Mouse (Mus musculus) heart, embryonic 16.5 days (tissue): ENCODE results near the gene Ppp1r13b. TPM values are rescaled to one million over a fixed set of nuclear protein-coding genes. Genes with fewer than 3 reads are reported as not detected.

Source experiments
- ATAC-seq: fragments of 200-750 bp; cut with Nextera tagmentation; replicated peaks from 2 replicates; pipeline ENCODE4 v1.8.0; 2017; ENCODE audit warnings: moderate number of reproducible peaks; ENCODE audit not compliant: insufficient read depth, low FRiP score; ENCODE audit errors: extremely low read depth
- H3K27ac ChIP-seq: fragments of 300-500 bp; sonication (generic); 2 replicates; pipeline ENCODE4 v1.5.1; 2014; ENCODE audit warnings: mild to moderate bottlenecking, low read length, control low read depth, moderate library complexity
- H3K27me3 ChIP-seq: fragments of 300-500 bp; sonication (generic); 2 replicates; pipeline ENCODE4 v1.6.1; 2014; ENCODE audit warnings: low read length, mixed read lengths; ENCODE audit not compliant: control insufficient read depth, insufficient read depth
- H3K36me3 ChIP-seq: fragments of 300-500 bp; sonication (generic); 2 replicates; pipeline ENCODE4 v1.6.1; 2014; ENCODE audit not compliant: control insufficient read depth, insufficient read depth
- H3K4me1 ChIP-seq: fragments of 300-500 bp; sonication (generic); 2 replicates; pipeline ENCODE4 v1.6.1; 2014; ENCODE audit warnings: low read length, mixed read lengths; ENCODE audit not compliant: control insufficient read depth, insufficient read depth
- H3K4me2 ChIP-seq: fragments of 300-500 bp; sonication (generic); 2 replicates; pipeline ENCODE4 v1.6.1; 2014; ENCODE audit warnings: low read depth, mild to moderate bottlenecking, control low read depth, low read length
- H3K4me3 ChIP-seq: fragments of 300-500 bp; sonication (generic); 2 replicates; pipeline ENCODE4 v1.5.1; 2014; ENCODE audit warnings: mild to moderate bottlenecking, control low read depth, low read length
- H3K9ac ChIP-seq: fragments of 300-500 bp; sonication (generic); 2 replicates; pipeline ENCODE4 v1.6.1; 2014; ENCODE audit warnings: low read length, control low read depth
- H3K9me3 ChIP-seq: fragments of 300-500 bp; sonication (generic); replicated peaks from 2 replicates; pipeline ENCODE4 v1.6.1; 2016; ENCODE audit warnings: low read length; ENCODE audit not compliant: control insufficient read depth
- WGBS: fragments of 180-500 bp; shearing (Covaris S2); extraction: QIAGEN DNeasy Blood & Tissue Kit; methylation state at CpG from one replicate; pipeline ENCODE4 v1.1.7; 2014; 5-methylcytosine and 5-hydroxymethylcytosine counted together
- polyA plus RNA-seq: library from polyadenylated mRNA; unstranded; fragments of >200 nt; fragmentation: Nextera tagmentation; extraction: Ambion mirVana; gene quantifications from 2 replicates; pipeline ENCODE4 v1.2.1, GENCODE M21; 2015

The Ppp1r13b gene
- polyA plus RNA-seq, 1 experiment from 2014 or later: 11.2 TPM

- WGBS: 13% methylated on average over 1 of the region's 1 CpGs
- no peaks in the 10 kb centered on the region for H3K27me3 ChIP-seq
Observed at GRCm38 (mm10) chr12:111894082-111894481, 13.8 kb downstream of the Ppp1r13b start.

GRCm38 (mm10) chr12:111892981-111893380, 14.9 kb downstream of the Ppp1r13b start:
- Histone ChIP-seq H3K27ac (no peak overlapping the region; the same call in 1 of the 2 replicates), H3K4me3 (no peak overlapping the region), H3K27me3 (no peaks in the 10 kb centered on the region), H3K9ac (no peak overlapping the region), H3K4me2 (no peak overlapping the region), H3K4me1 (peaks cover 40% of the 10 kb centered on the region), H3K36me3 (no peaks in the 10 kb centered on the region), H3K9me3 (no peaks in the 10 kb centered on the region)
- ATAC-seq: no peak
- 96% methylated on average over 1 of the region's 1 CpGs for WGBS

More at GRCm38 (mm10) chr12:111894082-111894481, 13.8 kb downstream of the Ppp1r13b start:
- Histone ChIP-seq H3K9me3 (no peaks in the 10 kb centered on the region), H3K9ac (0 out of 2 replicates have a peak overlapping the region, but pooled peaks have one; percentile 9), H3K4me2 (0 out of 2 replicates have a peak overlapping the region, but pooled peaks have one; percentile 4), H3K27ac (peak overlapping the region; percentile 79), H3K4me3 (no peak overlapping the region), H3K36me3 (no peaks in the 10 kb centered on the region), H3K4me1 (peaks cover 37% of the 10 kb centered on the region)
- peak; percentile 55 for ATAC-seq

DNA sequence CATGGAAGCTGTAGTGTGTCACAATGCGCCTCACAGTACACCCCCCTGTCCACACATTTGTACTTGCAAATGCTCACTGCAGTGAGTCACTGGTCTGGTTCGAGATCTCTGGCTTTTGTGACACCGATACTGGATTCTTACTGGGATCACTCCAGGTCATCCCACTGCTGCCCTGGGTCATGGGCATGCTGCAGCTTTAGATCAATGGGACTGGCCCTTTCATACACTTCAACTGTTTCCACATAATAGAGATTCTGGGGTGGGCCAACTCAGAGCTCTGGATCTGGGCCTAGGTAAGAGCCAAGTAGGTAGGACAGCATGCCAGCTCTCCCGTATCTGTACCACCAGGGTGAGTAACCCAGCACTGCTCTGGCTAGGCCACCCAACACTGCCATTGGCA, 16.1 kb downstream of the Ppp1r13b start:
- H3K27me3 ChIP-seq: no peaks in the 10 kb centered on the region
- no peaks in the 10 kb centered on the region for H3K9me3 ChIP-seq
- peaks cover 33% of the 10 kb centered on the region for H3K4me1 ChIP-seq
- H3K9ac ChIP-seq: no peak overlapping the region
- ATAC-seq: no peak
- no peak overlapping the region for H3K27ac ChIP-seq
- WGBS: 83% methylated on average over 4 of the region's 4 CpGs
- no peaks in the 10 kb centered on the region for H3K36me3 ChIP-seq
- H3K4me3 ChIP-seq: no peak overlapping the region
- H3K4me2 ChIP-seq: no peak overlapping the region

- Histone ChIP-seq H3K27me3 (no peaks in the 10 kb centered on the region), H3K27ac (no peak overlapping the region), H3K4me2 (no peak overlapping the region), H3K4me1 (peaks cover 25% of the 10 kb centered on the region), H3K4me3 (no peak overlapping the region), H3K9ac (no peak overlapping the region), H3K9me3 (no peaks in the 10 kb centered on the region), H3K36me3 (no peaks in the 10 kb centered on the region)
- 89% methylated on average over 3 of the region's 3 CpGs for WGBS
- no peak for ATAC-seq
Observed at GRCm38 (mm10) chr12:111889251-111889650, 18.7 kb downstream of the Ppp1r13b start.

- H3K4me3 ChIP-seq: no peak overlapping the region
- ATAC-seq: peak; percentile 28; the same call in 1 of the 2 replicates
Observed at GRCm38 (mm10) chr12:111888303-111888864, 19.5 kb downstream of the Ppp1r13b start.

GRCm38 (mm10) chr12:111887005-111887404, 20.9 kb downstream of the Ppp1r13b start:
- H3K4me2 ChIP-seq: no peak overlapping the region
- no peaks in the 10 kb centered on the region for H3K9me3 ChIP-seq
- no peak overlapping the region for H3K9ac ChIP-seq
- 100% methylated on average over 1 of the region's 1 CpGs for WGBS
- no peak for ATAC-seq
- peaks cover 27% of the 10 kb centered on the region for H3K4me1 ChIP-seq
- no peak overlapping the region for H3K4me3 ChIP-seq
- no peaks in the 10 kb centered on the region for H3K27me3 ChIP-seq
- H3K27ac ChIP-seq: no peak overlapping the region
- no peaks in the 10 kb centered on the region for H3K36me3 ChIP-seq

More at GRCm38 (mm10) chr12:111888303-111888864, 19.5 kb downstream of the Ppp1r13b start:
- no peak overlapping the region for H3K9ac ChIP-seq
- no peaks in the 10 kb centered on the region for H3K9me3 ChIP-seq
- 61% methylated on average over 4 of the region's 4 CpGs for WGBS
- H3K36me3 ChIP-seq: no peaks in the 10 kb centered on the region
- H3K27ac ChIP-seq: peak overlapping the region; percentile 50
- H3K27me3 ChIP-seq: no peaks in the 10 kb centered on the region
- H3K4me1 ChIP-seq: peaks cover 19% of the 10 kb centered on the region
- H3K4me2 ChIP-seq: no peak overlapping the region

GRCm38 (mm10) chr12:111882852-111883251, 25.1 kb downstream of the Ppp1r13b start:
- H3K4me2 ChIP-seq: peak overlapping the region; percentile 16; the same call in 1 of the 2 replicates
- no peaks in the 10 kb centered on the region for H3K27me3 ChIP-seq
- 12% methylated on average over 4 of the region's 4 CpGs for WGBS
- H3K4me3 ChIP-seq: no peak overlapping the region
- H3K4me1 ChIP-seq: peaks cover 20% of the 10 kb centered on the region
- peak; percentile 84 for ATAC-seq
- no peaks in the 10 kb centered on the region for H3K36me3 ChIP-seq
- H3K9me3 ChIP-seq: no peaks in the 10 kb centered on the region
- H3K27ac ChIP-seq: peak overlapping the region; percentile 57
- no peak overlapping the region for H3K9ac ChIP-seq

DNA sequence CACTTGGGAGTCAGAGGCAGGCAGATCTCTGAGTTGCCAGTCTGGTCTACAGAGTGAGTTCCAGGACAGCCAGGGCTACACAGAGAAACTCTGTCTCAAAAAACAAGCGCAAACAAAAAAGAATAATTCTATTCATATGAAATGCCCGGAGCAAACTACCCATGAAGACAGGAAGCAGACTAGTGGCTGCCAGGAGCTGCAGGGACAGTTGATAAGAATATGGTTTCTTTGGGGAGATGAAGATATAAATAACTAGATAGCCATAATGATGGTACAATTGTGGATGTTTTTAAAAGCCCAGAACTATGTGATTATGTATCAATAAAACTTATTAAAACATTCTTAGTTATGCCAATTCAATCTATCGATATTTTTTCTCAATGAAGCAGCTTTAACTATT, 25.9 kb downstream of the Ppp1r13b start:
- H3K9ac ChIP-seq: no peak overlapping the region
- no peak for ATAC-seq
- no peaks in the 10 kb centered on the region for H3K27me3 ChIP-seq
- H3K4me1 ChIP-seq: peaks cover 20% of the 10 kb centered on the region
- H3K9me3 ChIP-seq: no peaks in the 10 kb centered on the region
- no peak overlapping the region for H3K4me3 ChIP-seq
- H3K36me3 ChIP-seq: no peaks in the 10 kb centered on the region
- 64% methylated on average over 3 of the region's 3 CpGs for WGBS
- no peak overlapping the region for H3K4me2 ChIP-seq
- no peak overlapping the region; the same call in 1 of the 2 replicates for H3K27ac ChIP-seq

GRCm38 (mm10) chr12:111878213-111878612, 29.7 kb downstream of the Ppp1r13b start:
- Histone ChIP-seq H3K9me3 (no peaks in the 10 kb centered on the region), H3K36me3 (no peaks in the 10 kb centered on the region), H3K9ac (no peak overlapping the region), H3K27ac (no peak overlapping the region), H3K4me1 (peaks cover 15% of the 10 kb centered on the region), H3K4me2 (no peak overlapping the region), H3K4me3 (no peak overlapping the region), H3K27me3 (no peaks in the 10 kb centered on the region)
- WGBS: 18% methylated on average over 3 of the region's 3 CpGs
- ATAC-seq: peak; percentile 34
